Mouse (Mus musculus) spleen, postnatal 0 days (tissue): ENCODE results near the gene Wdr72. TPM values are rescaled to one million over a fixed set of nuclear protein-coding genes. Genes with fewer than 3 reads are reported as not detected.

ENCODE experiments used
- polyA plus RNA-seq: library from polyadenylated mRNA; unstranded; fragments of >200 nt; fragmentation: Nextera tagmentation; extraction: Ambion mirVana; gene quantifications from 2 replicates; pipeline ENCODE4 v1.2.1, GENCODE M21; 2015

The Wdr72 gene
- polyA plus RNA-seq = 0.10 and 0.11 TPM in 2 replicates

DNA sequence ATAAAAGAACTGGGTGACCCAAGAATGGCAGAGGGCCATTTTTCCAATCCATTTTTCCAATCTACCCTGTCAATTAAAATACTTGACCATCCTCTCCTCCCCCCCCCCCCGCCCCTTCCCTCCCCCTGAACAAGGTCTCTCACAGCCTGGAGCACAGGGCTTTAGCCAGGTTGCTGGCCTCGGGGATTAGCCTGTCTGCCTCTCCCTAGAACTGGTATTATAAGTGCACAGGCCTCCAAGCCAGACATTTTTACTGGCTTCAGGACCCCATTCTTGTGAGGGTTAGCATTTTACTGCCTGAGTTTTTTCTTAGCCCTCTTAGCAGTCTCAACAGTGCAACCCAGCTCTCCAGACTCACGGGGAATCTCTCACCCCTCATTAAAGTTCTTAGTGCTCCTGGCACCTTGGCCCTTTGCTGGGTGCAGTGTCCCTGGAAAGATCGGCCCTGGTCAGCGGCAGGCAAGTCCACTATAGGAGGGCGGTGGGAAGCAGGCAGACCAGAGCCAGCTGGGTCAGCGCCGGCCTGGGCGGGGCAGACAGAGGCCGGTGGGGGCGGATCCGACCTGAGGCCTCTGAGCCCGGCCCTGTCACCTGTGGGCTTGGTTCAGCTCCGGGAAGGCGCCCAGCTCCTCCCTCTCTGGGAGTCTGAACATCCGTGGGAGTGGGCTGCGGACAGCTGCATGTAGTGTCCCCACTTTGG lies at the start of gene Wdr72:
Wdr72 (plus strand) TSS at position 596 of the 700 bp plus-strand sequence.

Other genes with a start within 250 kb of the Wdr72 start
- gene Unc13c, start 141.4 kb upstream of the Wdr72 start, polyA plus RNA-seq = 0.16 and 0.18 TPM in 2 replicates